Mouse (Mus musculus): ENCODE measurements around the gene Cdkl4.
A peak's percentile ranks its signal among the peaks of the same experiment; 100 is the strongest.

Gene Cdkl4

GRCm38 (mm10) chr17:80515513-80515912 lies 62.1 kb downstream of the Cdkl4 start:
- no peak for DNase-seq

- DNase-seq: no peak
Measured at GRCm38 (mm10) chr17:80513766-80514165, 63.8 kb downstream of the Cdkl4 start.

GRCm38 (mm10) chr17:80510459-80510855 lies 67.2 kb downstream of the Cdkl4 start:
- no peak for DNase-seq

GRCm38 (mm10) chr17:80509494-80510458 lies 67.8 kb downstream of the Cdkl4 start:
- DNase-seq: no peak

GRCm38 (mm10) chr17:80505766-80506165 lies 71.8 kb downstream of the Cdkl4 start:
- DNase-seq: no peak

GRCm38 (mm10) chr17:80505342-80505741 lies 72.3 kb downstream of the Cdkl4 start:
- DNase-seq: no peak

GRCm38 (mm10) chr17:80501805-80502172 lies 75.8 kb downstream of the Cdkl4 start:
- DNase-seq: no peak

- DNase-seq: no peak
Measured at GRCm38 (mm10) chr17:80501037-80501804, 76.4 kb downstream of the Cdkl4 start.

- no peak for DNase-seq
Measured at GRCm38 (mm10) chr17:80500025-80500424, 77.6 kb downstream of the Cdkl4 start.

GRCm38 (mm10) chr17:80498600-80499268 lies 78.9 kb downstream of the Cdkl4 start:
- DNase-seq: no peak

GRCm38 (mm10) chr17:80497183-80497601 lies 80.4 kb downstream of the Cdkl4 start:
- DNase-seq: no peak

- no peak for DNase-seq
Measured at GRCm38 (mm10) chr17:80496607-80497170, 80.9 kb downstream of the Cdkl4 start.

GRCm38 (mm10) chr17:80496185-80496584 lies 81.4 kb downstream of the Cdkl4 start:
- no peak for DNase-seq

- DNase-seq: no peak
Measured at GRCm38 (mm10) chr17:80493891-80494290, 83.7 kb downstream of the Cdkl4 start.

- DNase-seq: no peak
Measured at GRCm38 (mm10) chr17:80492811-80493210, 84.8 kb downstream of the Cdkl4 start.

- no peak for DNase-seq
Measured at GRCm38 (mm10) chr17:80492274-80492673, 85.3 kb downstream of the Cdkl4 start.

GRCm38 (mm10) chr17:80490166-80490565 lies 87.4 kb downstream of the Cdkl4 start:
- DNase-seq: no peak

GRCm38 (mm10) chr17:80488918-80489317 lies 88.7 kb downstream of the Cdkl4 start:
- no peak for DNase-seq

- no peak for DNase-seq
Measured at GRCm38 (mm10) chr17:80485160-80485559, 92.5 kb downstream of the Cdkl4 start.

- no peak for DNase-seq
Measured at GRCm38 (mm10) chr17:80480855-80481224, 96.8 kb downstream of the Cdkl4 start.

- DNase-seq: peak; percentile 97
Measured at GRCm38 (mm10) chr17:80480031-80480854, 97.4 kb downstream of the Cdkl4 start, which contains the start of gene Sos1. Gene Sos1 (minus strand): TSS chr17:80480453.

All from kidney, adult 18-20 months (tissue).